Mouse (Mus musculus) limb, embryonic 15.5 days (tissue): Measurements from ENCODE around the gene Btaf1. TPM values are rescaled to one million over a fixed set of nuclear protein-coding genes. Genes with fewer than 3 reads are reported as not detected.

Experiments
- ATAC-seq: fragments of 200-750 bp; cut with Nextera tagmentation; 2 replicates; pipeline ENCODE4 v1.8.0; 2017; ENCODE audit warnings: low read depth, moderate TSS enrichment; ENCODE audit not compliant: insufficient number of reproducible peaks, low FRiP score, low TSS enrichment
- H3K27ac ChIP-seq: fragments of 300-500 bp; sonication (generic); 2 replicates; pipeline ENCODE4 v1.5.1; 2015; ENCODE audit warnings: moderate library complexity, mild to moderate bottlenecking, inconsistent platforms
- H3K27me3 ChIP-seq: fragments of 300-500 bp; sonication (generic); 2 replicates; pipeline ENCODE4 v1.6.1; 2015; ENCODE audit warnings: inconsistent platforms
- H3K36me3 ChIP-seq: fragments of 300-500 bp; sonication (generic); 2 replicates; pipeline ENCODE4 v1.6.1; 2015; ENCODE audit warnings: inconsistent platforms
- H3K4me1 ChIP-seq: fragments of 300-500 bp; sonication (generic); 2 replicates; pipeline ENCODE4 v1.6.1; 2015; ENCODE audit warnings: inconsistent platforms
- H3K4me2 ChIP-seq: fragments of 300-500 bp; sonication (generic); 2 replicates; pipeline ENCODE4 v1.6.1; 2015; ENCODE audit warnings: mild to moderate bottlenecking, inconsistent platforms
- H3K4me3 ChIP-seq: fragments of 300-500 bp; sonication (generic); 2 replicates; pipeline ENCODE4 v1.5.1; 2015; ENCODE audit warnings: mild to moderate bottlenecking, inconsistent platforms
- H3K9ac ChIP-seq: fragments of 300-500 bp; sonication (generic); 2 replicates; pipeline ENCODE4 v1.6.1; 2015; ENCODE audit warnings: inconsistent platforms
- H3K9me3 ChIP-seq: fragments of 300-500 bp; sonication (generic); 2 replicates; pipeline ENCODE4 v1.6.1; 2016; ENCODE audit warnings: inconsistent platforms
- WGBS: fragments of 180-500 bp; shearing (Covaris S2); methylation state at CpG from one replicate; pipeline ENCODE4 v1.1.7; 2015; 5-methylcytosine and 5-hydroxymethylcytosine counted together
- polyA plus RNA-seq: library from polyadenylated mRNA; unstranded; fragments of >200 nt; fragmentation: Nextera tagmentation; extraction: Ambion mirVana; gene quantifications from 2 replicates; pipeline ENCODE4 v1.2.1, GENCODE M21; 2015

Btaf1 gene
- polyA plus RNA-seq, 1 experiment from 2014 or later, result 10.1 TPM

DNA sequence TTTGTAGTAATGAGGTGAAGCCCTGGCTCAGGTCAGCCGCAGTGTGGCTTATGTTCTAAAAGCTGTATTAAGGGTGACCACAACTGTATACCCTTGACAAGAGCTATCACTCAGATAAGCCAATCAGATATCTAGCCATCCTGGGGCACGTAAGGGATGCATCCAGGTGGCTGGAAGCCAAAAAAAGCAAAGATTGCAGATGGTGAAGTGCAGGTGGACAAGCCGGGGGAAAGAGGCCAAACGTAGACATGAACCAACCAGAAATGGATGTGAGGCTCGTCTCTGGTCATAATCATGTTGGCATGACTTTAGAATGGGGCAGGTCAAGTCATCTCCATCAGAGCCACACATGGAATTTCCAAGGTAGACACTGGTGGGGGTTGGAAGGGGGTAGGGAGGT is 105.6 kb downstream of the Btaf1 start:
- Histone ChIP-seq H3K9ac (no peak overlapping the region), H3K4me1 (no peaks in the 10 kb centered on the region), H3K9me3 (no peaks in the 10 kb centered on the region), H3K36me3 (no peaks in the 10 kb centered on the region), H3K4me3 (no peak overlapping the region), H3K27ac (no peak overlapping the region), H3K4me2 (no peak overlapping the region), H3K27me3 (no peaks in the 10 kb centered on the region)
- no peak for ATAC-seq
- WGBS, result 89% methylated on average over 5 of the region's 5 CpGs

DNA sequence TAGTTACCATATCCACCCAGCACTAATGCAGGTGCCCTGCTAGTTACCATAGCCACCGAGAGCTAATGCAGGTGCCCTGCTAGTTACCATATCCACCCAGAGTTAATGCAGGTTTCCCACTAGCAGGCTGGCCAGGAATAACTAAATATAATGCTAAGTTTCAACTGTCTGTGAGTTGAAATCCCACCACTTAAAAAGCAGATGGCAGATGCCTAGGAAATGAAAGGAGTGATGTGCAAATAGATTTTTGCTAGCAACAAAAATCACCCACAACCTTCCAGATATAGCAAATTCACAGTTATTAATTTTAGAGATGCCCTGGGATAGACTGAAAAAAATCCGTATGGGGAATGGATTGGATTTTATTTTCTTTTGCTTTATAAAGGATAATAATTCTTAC is 106.5 kb downstream of the Btaf1 start:
- ATAC-seq, result no peak
- Histone ChIP-seq H3K4me3 (no peak overlapping the region), H3K27ac (no peak overlapping the region), H3K4me2 (no peak overlapping the region), H3K27me3 (no peaks in the 10 kb centered on the region), H3K36me3 (no peaks in the 10 kb centered on the region), H3K9ac (no peak overlapping the region), H3K4me1 (no peaks in the 10 kb centered on the region), H3K9me3 (no peaks in the 10 kb centered on the region)
- WGBS, result 76% methylated on average over 2 of the region's 2 CpGs

DNA sequence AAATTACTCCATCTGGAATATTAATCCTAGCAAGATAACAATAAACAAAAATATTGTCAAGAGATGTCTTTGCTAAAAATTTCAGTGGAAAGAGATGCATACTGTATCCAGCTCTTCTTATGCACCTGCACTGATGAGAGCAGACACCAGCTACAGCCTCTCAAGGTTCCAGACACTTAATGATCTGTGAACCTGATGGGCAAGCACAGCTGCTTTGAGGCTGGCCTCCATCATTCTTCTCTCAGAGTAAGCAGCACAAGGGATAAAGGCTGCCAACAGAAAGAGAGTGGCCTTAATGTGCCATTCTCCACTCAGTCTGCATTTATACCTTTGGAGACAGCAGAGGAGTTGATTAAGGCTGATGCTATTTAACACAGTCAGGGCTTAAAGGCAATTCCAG is 115.0 kb downstream of the Btaf1 start:
- no peak for ATAC-seq
- H3K27me3 ChIP-seq, result no peaks in the 10 kb centered on the region
- H3K4me3 ChIP-seq, result no peak overlapping the region
- no peaks in the 10 kb centered on the region for H3K4me1 ChIP-seq
- H3K36me3 ChIP-seq, result no peaks in the 10 kb centered on the region
- H3K9ac ChIP-seq, result no peak overlapping the region
- H3K9me3 ChIP-seq, result no peaks in the 10 kb centered on the region
- no peak overlapping the region for H3K4me2 ChIP-seq
- no peak overlapping the region for H3K27ac ChIP-seq

DNA sequence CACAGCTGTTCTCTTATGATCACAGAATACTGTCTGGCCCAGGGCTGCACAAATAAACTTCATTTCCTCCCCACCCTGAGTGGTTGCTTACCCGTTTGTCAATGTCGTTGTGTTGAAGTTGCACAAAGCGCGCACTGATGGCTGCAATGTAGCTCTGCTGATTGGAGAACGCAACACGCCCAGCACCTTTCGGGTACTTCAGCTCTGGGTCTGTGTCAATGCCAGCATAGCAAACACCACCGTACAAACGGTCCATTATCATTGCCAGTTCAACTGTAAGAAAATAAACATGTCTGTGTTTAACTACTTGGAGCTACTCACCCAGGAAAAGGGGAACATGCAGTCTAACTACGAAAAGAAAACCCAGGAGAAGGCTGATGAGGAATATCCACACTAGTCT is 118.6 kb downstream of the Btaf1 start:
- no peak for ATAC-seq
- no peaks in the 10 kb centered on the region for H3K9me3 ChIP-seq
- no peaks in the 10 kb centered on the region for H3K27me3 ChIP-seq
- no peak overlapping the region for H3K9ac ChIP-seq
- H3K4me2 ChIP-seq, result no peak overlapping the region
- H3K4me1 ChIP-seq, result no peaks in the 10 kb centered on the region
- WGBS, result 88% methylated on average over 10 of the region's 10 CpGs
- H3K36me3 ChIP-seq, result no peaks in the 10 kb centered on the region
- no peak overlapping the region for H3K27ac ChIP-seq
- H3K4me3 ChIP-seq, result no peak overlapping the region

DNA sequence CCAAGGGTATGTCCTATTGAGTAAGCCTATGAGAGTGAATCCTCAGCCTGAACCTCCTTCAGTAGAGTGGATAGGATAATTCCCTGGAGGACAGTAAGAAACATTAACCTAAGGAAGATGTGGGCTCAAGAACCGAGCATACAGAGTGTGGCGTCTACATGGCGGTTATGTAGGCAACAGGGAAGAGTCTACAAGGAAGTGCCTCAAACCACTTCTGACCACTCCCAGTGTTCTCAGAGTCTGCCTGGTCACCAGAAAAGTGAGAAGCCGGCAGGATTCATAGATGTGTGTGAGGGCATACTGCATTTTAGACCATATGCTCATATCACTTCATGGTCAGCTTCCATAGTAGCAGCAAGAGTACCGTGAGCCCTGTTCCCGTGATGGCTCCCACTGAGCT is 122.6 kb downstream of the Btaf1 start:
- Histone ChIP-seq H3K4me3 (no peak overlapping the region), H3K9ac (no peak overlapping the region)
- WGBS, result 81% methylated on average over 6 of the region's 6 CpGs

DNA sequence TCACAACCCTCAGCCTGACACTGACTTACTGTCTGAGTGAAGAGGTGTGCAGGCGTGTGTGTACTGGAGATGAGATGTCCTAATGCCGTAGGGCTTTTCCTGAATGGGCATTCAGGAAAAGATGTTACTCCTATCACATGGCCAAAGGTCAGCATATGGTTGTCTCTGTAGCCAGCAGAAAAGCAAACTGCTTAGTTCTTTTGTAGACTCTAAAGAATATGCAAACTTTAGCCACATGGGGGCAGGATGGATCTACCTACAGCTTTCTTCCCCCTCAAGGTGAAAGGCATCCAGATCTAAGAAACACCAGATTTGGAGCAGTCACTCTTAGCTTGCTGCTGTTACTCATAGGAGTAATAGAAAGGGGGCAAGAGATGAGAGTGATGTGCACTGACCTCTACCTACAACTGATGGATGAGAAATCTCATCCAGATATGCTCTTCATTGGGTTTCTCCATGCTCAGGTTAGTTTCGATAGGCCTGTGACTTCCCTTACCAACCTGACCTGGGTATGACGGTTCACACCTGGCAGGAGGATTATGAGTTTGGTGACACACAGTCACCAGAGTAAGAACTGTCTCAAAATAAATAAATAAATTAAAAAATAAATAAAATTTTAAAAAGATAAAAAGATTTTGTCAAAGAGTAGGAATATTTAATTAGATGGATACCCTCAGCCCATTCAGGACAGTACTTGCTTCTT is 124.9 kb downstream of the Btaf1 start:
- WGBS, result 76% methylated on average over 4 of the region's 4 CpGs

More for the DNA sequence above, 122.6 kb downstream of the Btaf1 start:
- Histone ChIP-seq H3K36me3 (no peaks in the 10 kb centered on the region), H3K9me3 (no peaks in the 10 kb centered on the region), H3K27ac (no peak overlapping the region), H3K4me2 (no peak overlapping the region), H3K4me1 (no peaks in the 10 kb centered on the region), H3K27me3 (no peaks in the 10 kb centered on the region)
- ATAC-seq, result no peak

DNA sequence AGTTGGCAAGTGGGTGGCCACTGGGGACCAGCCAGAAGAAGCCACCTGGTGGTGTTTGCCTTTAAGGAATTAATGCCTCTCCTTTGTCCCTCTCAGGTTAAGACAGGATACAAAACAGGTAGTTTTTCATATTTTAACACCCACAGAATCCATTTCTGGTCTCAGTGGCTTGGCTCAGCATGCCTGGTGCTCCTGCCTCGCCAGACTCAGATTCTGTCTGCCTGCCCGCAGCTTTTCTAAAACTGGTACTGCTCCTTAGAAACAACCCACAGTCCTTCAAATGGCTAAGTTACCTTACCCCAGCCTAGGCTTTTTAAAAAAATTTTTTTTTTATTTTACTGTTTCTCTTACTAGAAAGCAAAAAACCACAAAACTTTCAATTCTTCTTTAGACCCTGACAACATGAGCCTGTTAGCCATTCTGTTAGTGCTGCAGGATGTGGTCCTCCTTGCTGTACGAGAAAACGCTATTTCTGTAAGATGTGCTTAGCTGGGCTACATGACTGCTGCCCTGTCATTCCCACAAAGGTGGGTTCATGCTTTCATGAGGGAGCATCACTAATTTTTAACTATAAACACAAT is 130.2 kb downstream of the Btaf1 start:
- no peak overlapping the region for H3K4me2 ChIP-seq
- H3K4me1 ChIP-seq, result no peaks in the 10 kb centered on the region
- no peaks in the 10 kb centered on the region for H3K36me3 ChIP-seq
- no peak overlapping the region for H3K27ac ChIP-seq
- H3K4me3 ChIP-seq, result no peak overlapping the region
- H3K9me3 ChIP-seq, result no peaks in the 10 kb centered on the region
- no peak overlapping the region for H3K9ac ChIP-seq
- 71% methylated on average over 4 of the region's 4 CpGs for WGBS
- no peaks in the 10 kb centered on the region for H3K27me3 ChIP-seq
- ATAC-seq, result no peak

More for the DNA sequence above, 124.9 kb downstream of the Btaf1 start:
- Histone ChIP-seq H3K4me3 (no peak overlapping the region), H3K36me3 (no peaks in the 10 kb centered on the region), H3K4me2 (no peak overlapping the region), H3K9ac (no peak overlapping the region), H3K9me3 (no peaks in the 10 kb centered on the region), H3K27ac (no peak overlapping the region), H3K27me3 (no peaks in the 10 kb centered on the region), H3K4me1 (no peaks in the 10 kb centered on the region)
- no peak for ATAC-seq

DNA sequence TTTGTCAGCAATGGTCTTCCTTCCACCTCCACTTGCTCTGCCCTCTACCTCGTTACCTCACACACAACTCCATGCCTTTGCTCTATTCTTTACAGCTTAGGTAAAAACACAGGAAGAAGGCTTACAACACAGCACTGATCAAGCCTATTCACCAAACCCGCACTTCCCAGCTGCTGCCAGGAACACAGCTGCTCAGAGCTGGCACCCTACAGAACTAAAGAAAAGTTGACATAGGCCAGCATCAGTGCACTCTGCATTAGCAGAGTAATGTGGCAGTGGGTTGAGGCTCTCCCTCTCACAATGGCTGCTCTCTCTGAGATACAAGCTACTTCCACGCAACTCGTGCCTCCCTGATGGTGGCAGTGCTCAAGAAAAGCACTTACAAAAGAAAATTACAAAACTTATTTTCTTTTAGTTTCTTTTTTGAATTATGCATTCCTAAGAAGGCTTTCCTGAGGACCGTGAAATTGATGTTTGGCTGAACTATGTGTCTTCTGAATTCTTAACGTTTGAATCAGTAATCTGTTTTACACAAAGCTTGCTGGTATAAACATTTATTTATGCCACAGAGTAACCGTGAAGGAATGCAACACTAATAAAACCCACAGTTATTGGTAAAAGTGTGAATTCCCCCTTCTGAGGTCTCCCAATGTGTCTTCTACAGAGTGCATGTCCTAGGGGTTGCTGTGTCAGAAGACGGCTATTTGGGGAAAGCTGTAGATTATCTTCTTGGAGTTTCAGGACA is 131.5 kb downstream of the Btaf1 start:
- WGBS, result 71% methylated on average over 8 of the region's 8 CpGs

DNA sequence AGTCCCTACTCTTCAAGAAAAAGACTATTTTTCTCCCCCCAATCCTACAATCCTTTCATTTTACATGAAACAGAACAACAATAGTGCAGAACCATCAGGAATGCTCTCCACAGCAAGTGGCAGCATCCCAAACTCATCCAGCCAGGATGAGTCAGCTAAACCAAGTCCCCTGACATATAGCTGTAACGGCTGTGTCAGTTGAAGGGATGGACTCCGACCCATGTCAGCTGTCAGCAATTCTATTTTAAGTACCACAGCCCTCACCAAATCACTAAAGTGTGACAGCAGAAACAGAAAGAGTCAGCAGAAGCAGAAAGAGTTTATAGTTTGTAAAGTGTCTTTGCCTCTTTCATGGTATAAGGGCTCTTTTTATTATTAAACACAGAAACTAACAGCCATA is 133.7 kb downstream of the Btaf1 start:
- Histone ChIP-seq H3K36me3 (no peaks in the 10 kb centered on the region), H3K27ac (no peak overlapping the region; the same call in 1 of the 2 replicates), H3K4me2 (no peak overlapping the region), H3K27me3 (no peaks in the 10 kb centered on the region), H3K4me3 (no peak overlapping the region), H3K4me1 (no peaks in the 10 kb centered on the region), H3K9ac (no peak overlapping the region), H3K9me3 (no peaks in the 10 kb centered on the region)
- no peak for ATAC-seq
- WGBS, result 35% methylated on average over 2 of the region's 2 CpGs

More for the DNA sequence above, 131.5 kb downstream of the Btaf1 start:
- H3K36me3 ChIP-seq, result no peaks in the 10 kb centered on the region
- no peak for ATAC-seq
- H3K4me1 ChIP-seq, result no peaks in the 10 kb centered on the region
- no peak overlapping the region for H3K9ac ChIP-seq
- no peak overlapping the region for H3K4me2 ChIP-seq
- no peak overlapping the region for H3K4me3 ChIP-seq
- no peak overlapping the region for H3K27ac ChIP-seq
- no peaks in the 10 kb centered on the region for H3K9me3 ChIP-seq
- no peaks in the 10 kb centered on the region for H3K27me3 ChIP-seq

DNA sequence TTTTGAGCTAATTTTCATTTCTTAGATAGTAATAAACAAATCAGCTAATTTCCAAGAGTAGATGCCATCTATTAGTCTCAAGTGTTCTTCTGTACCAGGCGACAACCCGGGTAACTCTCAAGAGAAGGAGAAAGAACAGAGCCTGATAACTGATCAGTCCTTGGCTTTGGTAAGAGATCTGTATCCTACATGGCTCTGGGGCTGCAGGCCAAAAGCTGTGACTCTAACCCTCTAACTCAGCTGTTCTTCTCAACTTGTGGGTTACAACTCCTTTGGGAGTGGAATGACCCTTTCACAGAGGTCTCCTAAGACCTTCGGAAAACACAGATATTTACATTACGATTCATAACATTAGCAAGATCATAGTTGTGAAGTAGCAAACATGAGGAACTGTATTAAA is 134.2 kb downstream of the Btaf1 start:
- Histone ChIP-seq H3K4me1 (no peaks in the 10 kb centered on the region), H3K4me3 (no peak overlapping the region), H3K27me3 (no peaks in the 10 kb centered on the region), H3K4me2 (no peak overlapping the region), H3K9me3 (no peaks in the 10 kb centered on the region), H3K27ac (no peak overlapping the region), H3K9ac (no peak overlapping the region), H3K36me3 (no peaks in the 10 kb centered on the region)
- WGBS, result 77% methylated on average over 4 of the region's 4 CpGs
- ATAC-seq, result no peak
